Mouse (Mus musculus): ENCODE results near the gene Lef1.

The Lef1 gene

DNA sequence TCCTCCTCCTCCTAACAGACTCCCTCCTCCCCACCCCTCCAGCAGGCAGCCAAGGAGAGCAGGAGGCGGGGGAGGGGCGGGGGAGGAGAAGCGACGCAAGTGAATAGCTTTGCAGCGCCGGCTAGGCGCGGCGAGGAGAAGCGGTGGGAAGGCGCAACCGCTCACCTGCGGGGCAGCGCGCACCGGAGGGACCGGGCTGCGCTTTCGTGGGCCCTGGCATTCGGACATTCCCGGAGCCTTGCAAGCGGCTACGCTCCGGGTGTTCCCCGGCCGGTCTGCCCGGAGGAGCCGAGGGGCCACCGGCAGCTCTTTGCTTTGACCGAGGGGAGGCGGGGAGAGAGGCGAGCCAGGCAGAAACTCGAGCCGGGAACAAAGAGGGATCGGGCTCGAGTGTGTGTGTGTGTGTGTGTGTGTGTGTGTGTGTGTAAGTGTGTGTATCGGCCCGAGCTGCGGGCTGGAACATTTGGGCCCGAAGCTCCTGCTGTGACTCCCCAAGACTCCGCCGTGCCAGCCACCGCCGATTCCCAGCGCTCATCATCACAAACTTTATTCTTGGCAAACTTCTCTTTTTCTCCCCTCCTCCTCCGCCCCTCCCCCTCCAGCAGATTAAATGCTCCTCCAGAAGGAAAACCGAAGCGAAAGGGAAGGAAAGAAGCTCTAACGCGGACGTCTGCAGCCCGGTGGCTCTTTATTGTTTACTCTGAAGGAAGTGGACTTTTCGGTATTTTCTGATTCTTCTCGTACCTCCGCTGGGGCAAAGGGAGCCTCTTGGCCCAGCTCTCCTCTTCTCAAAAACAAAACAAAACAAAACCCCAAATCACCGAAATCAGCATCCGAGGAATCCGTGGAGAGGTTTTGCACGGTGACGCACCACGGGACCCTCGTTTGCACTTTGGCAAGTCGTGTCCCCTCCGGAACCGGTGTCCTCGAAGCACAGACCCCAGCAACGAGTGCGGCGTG lies at the start of gene Lef1:
TSS of gene Lef1 (plus strand) at position 281 of the 960 bp plus-strand sequence.
- no peak for DNase-seq (ENCODE audit: low spot score)

DNA sequence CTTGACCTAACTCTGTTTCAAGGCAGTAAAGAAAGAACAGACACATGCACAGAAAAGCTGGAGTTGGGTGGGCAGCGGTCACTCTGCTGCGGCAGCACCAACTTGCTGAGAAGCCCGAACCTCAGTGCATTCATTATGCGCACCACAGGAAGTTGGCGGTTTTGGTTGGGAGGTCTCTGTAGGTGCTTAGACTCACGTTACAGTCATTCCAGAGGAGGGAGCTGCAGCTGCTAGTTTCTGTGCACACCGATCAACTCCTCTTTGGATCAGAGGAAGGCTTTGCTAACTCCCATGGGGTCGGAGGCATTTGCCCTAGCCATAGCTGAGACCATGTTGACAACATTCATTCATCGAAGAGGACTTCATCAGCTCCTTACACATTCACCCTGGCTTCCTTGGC lies 45.3 kb upstream of the Lef1 start:
- DNase-seq (ENCODE audit: low spot score) = no peak

DNA sequence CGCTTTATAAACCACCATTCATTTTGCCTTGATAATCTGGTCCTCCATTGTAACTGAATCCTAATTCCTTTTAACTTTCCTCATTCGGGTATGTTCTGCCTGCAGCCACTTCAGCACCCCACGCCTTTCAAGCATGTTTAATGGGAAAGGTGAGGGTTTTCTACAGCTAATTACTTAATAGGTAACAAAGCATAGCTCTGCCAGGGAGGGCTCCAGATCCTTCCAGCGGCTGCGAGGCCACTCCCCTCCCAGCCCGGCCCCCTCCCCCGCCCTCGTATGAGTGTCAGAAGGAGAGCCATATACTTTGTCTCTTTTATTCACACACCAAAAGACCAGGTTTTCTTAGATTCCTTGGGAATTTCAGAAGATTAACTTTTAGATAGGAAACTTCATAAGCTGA lies 44.1 kb upstream of the Lef1 start:
- no peak for DNase-seq (ENCODE audit: low spot score)

DNA sequence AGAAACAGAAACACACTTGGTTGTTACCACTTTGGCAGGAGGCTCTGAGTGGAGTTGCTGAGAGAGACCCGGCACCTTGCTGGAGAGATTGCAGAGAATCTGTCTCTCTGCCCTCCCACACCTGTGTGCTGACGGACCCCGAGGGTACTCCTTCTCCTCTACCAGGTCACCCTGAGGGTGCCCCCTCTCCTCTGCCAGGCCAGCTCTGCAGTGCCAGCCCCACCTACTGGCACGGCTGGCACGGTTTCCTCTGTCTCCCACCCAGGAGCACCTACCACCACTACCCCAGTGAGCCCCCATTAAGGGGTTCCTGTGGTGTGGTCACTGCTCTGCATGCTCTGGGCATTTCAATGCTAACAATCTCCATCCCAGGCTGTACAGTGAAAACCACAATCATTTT lies 42.3 kb upstream of the Lef1 start:
- DNase-seq (ENCODE audit: low spot score) = no peak

DNA sequence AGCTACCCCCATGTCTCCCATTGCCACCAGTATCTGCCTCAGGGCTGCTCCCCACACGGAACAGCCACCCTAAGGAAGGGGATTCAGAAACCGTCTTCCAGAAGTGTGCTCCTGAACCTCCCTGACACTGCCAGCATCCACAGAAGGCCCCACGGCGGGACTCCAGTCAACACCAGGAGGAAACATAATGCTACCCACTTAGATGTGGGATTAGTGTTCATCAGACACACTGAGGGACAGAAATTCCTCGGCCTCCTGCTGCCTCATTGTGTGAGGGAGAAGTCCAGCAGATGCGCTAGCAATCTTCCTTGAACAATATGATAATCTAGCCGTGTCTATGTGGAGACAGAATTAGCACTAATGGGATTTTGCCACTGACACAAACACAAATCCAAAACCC lies 40.1 kb upstream of the Lef1 start:
- no peak for DNase-seq (ENCODE audit: low spot score)

DNA sequence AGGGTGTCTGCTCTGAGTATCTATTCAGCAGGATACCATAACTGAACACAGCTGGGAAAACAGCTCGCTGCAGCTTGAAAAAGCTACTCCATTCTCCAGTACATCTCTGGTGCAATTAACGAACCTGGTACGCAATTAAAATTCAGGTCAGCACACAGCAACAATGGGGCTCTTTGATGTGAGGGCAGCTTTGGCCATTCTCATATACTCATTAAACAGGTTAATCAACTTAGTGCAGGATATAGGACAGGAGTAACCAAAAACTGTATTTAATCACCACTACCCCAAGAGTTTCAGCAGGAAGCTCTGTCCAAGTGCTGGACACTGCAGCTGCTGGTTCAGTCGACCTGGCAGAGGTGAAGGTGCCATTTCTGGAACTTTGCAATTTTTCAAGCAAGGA lies 37.6 kb upstream of the Lef1 start:
- DNase-seq (ENCODE audit: low spot score) = no peak

DNA sequence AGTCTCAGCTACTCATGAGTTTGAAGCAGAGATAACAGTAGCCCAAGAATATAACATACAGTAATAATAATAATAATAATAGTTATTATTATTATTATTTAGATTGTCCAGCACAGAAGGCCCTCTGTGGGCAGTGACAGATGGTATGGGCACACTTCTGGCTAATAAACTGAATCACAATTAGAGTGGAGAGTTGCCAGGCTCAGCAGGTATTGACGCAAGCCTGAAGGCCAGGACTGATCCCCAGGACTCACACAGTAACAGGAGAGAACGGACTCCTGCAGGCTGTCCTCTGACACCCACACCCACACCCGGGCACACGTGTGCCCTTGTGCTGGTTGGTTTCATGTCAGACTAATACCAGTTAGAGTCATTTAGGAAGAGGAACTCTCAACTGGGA lies 36.3 kb upstream of the Lef1 start:
- no peak for DNase-seq (ENCODE audit: low spot score)

DNA sequence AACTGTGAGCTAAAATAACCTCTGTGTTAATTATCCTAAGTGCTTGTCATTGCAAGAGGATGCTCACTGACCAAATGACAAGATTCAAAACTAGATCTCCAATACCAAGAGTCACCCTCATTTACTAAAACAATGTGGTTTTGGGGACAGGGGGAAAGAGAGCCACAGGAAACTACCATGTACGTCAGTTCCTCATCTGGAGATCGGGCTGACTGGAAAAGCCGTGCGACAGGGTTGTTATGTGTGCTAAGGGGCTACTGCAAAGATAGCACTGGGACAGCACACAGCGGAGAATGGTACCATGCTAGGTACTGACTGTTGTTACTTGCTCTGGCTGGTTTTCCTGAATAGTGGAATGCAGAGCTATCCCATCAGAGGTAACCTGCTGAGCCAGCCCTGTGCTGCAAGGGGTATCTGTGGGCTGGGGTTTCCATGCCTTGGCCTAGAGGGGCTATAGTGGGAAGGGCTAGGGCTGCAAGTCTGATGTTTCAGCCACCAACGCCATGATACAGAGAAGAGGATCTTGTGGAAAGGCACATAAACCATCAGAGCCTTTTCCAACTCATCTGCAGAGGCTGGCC lies 32.1 kb upstream of the Lef1 start:
- DNase-seq (ENCODE audit: low spot score) = no peak

DNA sequence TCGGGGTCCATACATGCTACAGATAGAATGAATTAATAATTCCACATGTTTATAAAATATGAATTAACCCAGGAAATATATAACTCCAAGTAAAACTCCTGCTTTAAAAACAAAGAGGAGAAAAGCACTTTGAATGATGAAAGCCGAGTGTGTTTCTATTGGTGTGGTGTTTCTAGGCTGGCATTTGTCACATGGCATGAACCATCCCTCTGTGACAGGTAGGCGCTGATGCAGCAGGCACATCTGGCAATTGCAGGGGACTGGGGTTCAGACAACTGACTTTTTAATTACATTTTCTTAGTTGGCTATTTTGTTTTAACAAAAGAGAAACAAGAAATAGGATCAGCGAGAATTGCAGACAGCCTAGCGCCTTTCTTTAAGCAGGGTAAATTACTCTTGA lies 31.6 kb upstream of the Lef1 start:
- DNase-seq (ENCODE audit: low spot score) = no peak

DNA sequence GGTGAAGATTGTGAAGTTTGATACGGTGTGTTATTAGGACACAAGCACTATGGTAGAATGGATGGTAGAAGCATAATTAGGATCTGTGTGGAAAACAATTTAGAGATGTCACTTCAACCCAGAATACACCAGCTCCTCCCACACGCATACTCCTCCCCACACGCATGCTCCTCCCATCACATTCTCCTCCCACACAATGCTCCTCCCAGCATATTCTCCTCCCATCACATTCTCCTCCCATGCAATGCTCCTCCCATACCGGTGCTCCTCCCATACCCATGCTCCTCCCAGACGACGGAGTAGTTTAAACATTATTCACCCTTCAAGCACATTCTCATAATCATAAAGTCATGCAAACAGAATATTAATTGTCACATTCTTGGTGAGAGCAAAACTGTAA lies 26.5 kb upstream of the Lef1 start:
- DNase-seq (ENCODE audit: low spot score) = no peak

DNA sequence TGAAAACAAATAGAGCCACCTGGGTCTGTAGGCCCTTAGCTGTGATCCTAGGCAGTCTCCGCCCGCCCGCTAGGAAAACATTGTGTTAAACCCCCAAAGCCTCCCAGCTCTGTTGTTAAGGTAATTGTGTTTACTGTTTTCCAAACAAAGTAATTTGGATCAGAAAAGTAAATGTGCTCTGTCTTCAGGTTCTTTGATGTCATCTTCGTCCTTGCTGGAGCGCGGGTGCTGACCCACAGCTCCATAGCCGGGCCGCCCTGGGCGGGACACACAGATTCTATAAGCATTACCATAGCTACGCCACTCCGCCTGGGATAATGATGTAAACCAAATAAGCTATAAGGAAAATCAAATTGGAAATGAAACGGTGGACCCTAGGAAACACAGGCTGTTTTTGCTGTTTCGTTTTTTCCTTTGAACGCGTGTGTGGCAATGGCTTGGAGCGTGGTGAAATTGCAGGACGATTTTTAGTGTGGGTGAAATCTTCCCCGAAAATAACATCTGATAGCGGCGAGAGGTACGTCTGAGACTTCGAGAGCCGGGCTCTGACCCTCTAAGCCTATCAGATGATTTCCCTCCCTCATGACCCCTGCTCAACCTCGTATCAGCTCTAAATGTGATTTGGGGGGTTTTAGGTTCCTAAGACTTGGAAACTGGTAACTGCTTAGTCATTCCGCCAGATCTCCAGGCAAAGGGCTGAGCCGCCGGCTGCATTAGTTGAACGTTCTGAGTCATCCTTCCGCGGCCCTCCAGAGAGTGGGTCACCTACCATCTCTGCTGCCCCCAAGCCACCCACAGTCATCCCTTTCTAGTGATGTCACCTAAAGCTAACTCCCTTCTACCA lies 25.3 kb upstream of the Lef1 start:
- no peak for DNase-seq (ENCODE audit: low spot score)

DNA sequence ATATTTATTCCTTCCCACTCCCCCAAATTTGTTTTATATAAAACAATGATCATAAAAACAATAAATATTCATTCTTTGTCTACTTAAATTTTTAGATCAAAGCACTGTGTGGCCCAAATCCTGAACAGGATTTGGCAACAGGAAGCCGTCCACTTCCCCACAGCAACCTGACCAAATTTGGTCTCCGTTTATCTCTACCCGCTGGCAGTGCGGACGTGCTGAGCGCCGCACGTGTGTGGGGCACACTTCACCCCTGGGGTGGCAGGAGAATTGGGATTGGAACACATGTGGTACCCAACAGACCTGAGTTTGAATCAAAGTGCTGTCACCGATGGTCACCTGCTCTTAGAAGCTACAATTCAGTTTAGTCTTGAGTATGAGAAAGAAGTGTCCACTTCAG lies 24.3 kb upstream of the Lef1 start:
- no peak for DNase-seq (ENCODE audit: low spot score)

DNA sequence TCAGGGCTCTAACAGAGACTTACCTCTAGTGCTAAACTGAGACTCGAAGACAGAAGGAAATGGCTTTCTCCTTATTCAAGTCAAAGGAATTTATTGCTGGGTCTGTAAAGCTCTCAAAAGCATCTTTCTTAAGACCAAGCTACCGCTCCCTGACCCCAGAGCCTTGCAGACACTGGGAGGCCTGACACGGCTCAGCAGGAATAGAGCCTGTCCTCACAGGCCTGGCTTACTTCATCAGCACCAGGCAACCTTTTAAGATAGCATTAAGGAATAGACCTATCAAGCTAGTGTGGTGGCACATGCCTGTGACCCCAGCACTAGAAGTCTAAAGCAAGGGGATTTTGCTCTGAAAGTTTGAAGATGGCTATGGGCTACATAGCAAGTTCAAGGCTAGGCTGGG lies 20.6 kb upstream of the Lef1 start:
- DNase-seq (ENCODE audit: low spot score) = no peak

DNA sequence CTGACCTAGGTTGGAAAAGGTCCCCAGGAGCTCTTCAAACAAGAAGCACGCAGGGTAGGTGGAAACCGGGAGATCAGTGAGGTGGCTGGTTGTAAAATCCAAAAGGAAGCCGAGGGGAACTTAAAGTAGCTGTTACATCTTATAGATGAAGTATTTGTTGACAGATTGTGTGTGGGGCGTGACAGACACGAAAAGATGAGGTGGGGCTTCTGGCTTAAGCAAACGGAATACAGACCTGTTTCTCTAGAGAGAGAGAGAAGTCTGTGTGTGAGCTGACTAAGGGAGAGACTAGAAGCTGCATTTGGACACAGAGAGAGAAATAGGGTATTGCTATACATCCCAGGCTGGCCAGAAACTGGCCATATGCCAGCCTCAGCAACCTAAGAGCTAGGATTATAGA lies 18.2 kb upstream of the Lef1 start:
- DNase-seq (ENCODE audit: low spot score) = no peak

DNA sequence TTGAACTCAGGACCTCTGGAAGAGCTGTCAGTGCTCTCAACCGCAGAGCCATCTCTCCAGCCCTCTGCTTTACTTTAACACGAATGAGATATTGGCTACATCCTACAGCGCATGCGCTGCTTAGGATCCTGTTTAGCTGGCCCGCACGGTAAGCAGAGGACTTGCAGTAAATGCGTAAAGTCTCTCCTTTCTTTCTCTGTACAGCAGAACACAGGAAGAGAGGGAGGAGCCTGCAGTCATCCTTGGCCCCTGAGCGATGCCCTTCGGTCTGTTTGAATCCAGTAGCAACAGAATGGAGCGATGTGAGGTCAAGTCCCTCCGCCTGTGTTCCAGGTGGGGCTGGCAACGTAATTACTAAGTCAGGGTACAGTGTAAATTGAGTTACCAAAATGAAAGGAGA lies 16.5 kb upstream of the Lef1 start:
- no peak for DNase-seq (ENCODE audit: low spot score)

DNA sequence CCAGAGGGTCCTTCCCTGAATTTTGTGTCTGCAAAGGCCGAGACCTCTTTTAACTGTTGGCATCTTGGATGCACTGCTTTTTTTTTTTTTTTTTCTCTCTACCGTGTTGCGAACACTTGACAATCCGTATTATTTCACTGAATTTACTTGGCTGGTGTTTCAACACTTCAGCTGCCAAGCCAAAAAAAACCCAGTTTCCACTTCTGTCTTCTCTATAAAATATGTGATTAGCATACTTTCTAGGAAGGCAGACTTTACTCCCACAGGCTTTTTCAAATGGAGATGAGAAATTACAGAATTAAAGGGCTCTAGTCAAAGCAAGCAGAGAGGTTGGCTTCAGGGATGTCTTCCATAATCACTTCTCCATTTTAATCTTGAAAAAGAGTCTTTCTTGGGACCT lies 14.2 kb upstream of the Lef1 start:
- DNase-seq (ENCODE audit: low spot score) = no peak

DNA sequence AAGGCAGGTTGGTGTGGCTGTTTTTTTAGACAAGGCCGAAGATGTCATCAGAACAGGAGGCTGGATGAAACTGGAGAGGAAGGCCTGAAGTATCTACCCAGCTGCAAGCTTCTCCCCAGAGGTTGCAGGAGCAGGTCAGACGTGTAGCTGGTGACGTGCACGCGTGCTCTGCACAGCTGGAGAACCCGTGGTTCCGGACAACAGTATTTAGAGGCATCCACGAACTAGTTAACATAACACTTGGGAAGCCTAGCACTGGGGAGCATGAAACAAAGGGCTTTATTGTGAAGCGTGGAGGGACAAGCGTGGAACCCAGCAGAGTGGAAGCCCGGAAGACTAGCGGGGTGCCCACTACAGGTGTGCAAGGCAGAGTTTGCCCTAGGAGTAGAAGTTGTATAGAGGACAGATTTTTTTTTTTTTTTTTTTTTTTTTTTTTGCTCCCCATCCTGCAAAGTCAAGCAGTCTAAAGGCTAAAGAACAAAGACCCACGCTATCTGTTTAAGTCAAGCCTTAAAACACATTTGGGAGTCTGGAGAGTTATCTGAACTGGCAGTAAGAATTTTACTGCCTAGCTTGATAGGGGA lies 8.0 kb upstream of the Lef1 start:
- no peak for DNase-seq (ENCODE audit: low spot score)

DNA sequence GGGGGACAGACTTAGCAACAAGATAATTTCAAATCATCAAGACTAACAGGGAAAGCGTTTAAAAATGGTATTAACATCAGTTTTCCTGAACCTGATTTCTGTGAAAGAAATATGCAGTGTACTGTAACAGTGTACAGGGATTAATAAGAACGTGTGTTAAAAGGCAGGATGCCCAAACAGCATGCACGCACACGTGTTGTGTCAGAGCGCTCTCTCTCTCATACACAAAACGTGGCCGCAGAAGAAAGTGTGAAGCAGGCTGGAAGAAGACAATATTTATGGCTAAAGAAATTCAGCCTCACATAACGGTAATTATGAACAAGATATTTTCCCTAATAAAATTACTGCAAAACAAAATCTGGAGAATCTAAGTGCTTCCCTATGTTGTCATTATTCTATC lies 4.9 kb upstream of the Lef1 start:
- DNase-seq (ENCODE audit: low spot score) = no peak

DNA sequence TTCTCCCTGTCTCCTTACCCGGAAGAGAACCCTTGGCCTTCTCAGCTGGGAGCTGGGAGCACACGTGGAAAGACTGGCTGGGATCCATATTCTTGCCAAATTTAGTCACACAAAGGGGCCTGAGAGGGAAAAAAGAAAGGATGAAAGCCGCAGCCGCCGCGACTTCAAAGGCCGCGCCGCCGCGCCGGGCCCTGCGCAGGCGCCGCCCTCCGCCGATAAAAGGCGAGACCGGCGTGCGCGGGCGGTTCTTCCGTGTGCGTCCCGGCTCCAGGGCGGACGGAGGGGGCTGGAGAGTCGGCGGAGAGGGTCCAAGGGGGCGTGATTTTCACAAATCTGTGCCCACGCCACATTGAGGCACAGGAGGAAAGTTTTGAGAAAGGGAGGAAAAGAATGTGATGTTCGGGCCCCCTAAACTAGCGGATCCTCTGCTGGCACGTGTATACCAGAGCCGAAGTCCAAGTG lies 4.3 kb upstream of the Lef1 start:
- DNase-seq (ENCODE audit: low spot score) = no peak

DNA sequence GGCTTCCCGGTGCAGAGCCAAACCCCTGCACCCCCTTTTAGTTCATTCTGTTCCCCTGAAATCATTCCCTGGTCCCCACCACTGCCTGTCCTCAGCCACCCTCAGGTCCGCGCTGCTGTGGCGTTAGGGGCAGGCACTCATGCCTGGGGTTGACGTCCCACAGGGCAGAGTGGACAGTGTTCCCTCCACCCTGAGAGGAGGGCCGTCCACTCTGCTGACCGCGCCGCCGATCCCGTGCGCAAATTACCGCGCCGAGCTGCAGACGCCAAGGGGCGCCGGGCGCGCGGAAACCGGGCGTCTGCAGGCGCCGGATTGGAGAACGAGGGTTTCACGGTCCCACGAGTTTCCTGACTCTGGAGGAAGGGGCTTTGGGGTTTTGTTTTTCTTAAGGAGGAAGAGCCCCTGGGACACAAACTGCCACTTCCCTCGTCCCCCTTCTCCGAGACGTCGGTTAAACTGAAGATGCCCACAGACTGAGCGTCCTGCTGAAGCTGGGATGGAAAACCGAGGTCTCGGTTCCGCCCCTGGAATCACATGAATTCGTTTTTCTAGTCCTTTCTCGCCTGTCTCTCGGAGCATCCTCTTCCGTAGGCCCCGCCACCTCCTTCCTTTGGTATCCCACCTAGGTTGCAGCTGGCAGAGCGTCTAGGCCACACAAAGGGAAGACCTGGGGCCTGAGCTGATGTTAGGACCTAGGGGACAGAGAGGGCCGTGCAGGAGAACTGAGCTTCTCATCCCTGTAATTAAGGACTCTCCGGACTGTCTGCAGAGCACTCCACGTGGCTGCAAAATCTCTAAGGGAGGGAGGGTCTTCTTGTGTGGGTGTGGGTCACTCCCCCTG lies 3.6 kb upstream of the Lef1 start:
- no peak for DNase-seq (ENCODE audit: low spot score)

DNA sequence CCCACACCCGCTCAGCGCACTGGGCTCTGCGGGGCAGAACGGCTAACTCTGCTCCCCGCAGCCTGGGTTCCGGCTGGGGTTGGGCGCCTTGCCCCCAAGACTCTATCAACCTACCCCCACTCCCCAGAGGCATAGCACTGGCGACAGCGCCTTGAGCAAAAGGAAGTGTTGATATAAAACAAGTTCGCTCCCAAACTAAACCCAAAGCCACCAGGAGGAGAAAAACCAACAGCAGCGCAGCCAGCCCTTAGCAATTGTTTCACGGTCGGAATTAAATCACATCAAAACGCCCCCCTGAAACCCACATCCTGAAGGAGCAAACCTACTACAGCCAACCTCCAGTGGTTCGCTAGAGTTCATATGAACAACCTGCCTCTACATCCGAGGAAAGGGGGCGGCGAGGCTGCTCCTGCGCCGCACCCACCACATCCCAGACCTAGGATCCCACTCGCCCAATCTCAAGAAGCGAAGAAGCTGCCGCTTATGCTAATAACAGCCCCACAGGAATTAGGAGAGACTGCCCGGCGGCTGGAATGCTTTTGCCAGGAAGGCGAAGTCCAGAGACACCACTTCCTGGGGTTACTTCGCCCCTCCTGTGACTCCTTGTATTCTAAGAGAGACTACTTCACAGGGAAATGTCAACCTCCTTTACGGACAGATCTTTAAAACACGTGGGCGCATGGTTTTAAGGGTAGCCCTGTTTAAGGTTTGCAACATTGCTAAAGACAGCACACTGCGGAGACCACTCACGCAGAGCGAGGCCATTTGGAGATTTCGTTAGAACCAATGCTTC lies 2.8 kb upstream of the Lef1 start:
- no peak for DNase-seq (ENCODE audit: low spot score)
